Mouse (Mus musculus) layer of hippocampus, postnatal 25 days (tissue): ENCODE data around the gene Fam184b. TPM values are rescaled to one million over a fixed set of nuclear protein-coding genes. Genes with fewer than 3 reads are reported as not detected.

Experiments used
- DNase-seq, 2 experiments: peaks; one replicate each; pipeline ENCODE4 v3.0.0; 2022; ENCODE audit warnings: mixed read lengths in 2 of 2, low spot score in 1 of 2; ENCODE audit errors: extremely low spot score in 1 of 2
- total RNA-seq, 2 experiments: library from RNA; stranded (reverse); gene quantifications; 2 replicates each; pipeline ENCODE4 v1.2.3; 2021

The Fam184b gene
- total RNA-seq, 2 experiments from 2014 or later, result 6.1 to 9.2 TPM

DNA sequence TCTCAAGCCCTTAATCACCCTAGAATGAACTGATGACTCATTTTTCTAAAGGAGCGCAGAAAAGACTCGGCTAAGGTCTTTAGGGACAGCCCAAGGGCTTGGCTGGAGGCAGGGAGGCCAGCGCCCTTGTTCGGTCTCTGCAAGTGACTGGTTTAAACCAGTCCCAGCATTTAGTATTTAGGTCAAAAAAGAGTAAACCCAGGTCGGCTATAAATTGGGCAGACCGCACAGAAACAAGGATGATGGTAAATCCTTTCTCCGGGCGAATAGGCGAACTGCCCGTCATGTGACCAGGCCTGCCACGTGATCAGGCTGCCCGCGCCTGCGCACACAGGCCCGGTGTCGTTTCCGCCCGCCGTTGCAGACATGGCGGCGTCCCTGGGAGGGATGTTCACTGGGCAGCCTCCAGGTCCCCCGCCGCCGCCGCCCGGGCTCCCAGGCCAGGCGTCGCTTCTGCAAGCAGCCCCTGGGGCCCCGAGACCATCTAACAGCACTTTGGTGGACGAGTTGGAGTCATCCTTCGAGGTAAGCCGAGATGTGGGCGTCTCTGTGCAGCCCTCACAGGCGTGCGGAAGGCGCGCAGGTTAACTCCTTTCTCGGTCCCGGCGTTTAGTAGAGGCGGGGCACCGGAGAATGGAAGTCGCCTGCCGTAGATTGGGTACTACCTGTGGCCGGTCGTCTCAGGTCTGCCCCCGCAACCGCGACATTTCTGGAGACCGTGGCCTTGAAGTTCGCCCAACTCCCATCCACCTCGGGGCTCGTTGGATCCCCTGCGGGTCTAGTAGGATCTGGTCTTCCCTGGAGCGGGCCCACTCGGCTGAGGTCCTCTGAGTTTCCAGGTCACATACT lies 119.2 kb downstream of the Fam184b start, which contains the start of gene Med28:
Med28 (plus strand) TSS at position 270 of the 849 bp plus-strand sequence.
- DNase-seq, result peak; percentile 89 to 90

DNA sequence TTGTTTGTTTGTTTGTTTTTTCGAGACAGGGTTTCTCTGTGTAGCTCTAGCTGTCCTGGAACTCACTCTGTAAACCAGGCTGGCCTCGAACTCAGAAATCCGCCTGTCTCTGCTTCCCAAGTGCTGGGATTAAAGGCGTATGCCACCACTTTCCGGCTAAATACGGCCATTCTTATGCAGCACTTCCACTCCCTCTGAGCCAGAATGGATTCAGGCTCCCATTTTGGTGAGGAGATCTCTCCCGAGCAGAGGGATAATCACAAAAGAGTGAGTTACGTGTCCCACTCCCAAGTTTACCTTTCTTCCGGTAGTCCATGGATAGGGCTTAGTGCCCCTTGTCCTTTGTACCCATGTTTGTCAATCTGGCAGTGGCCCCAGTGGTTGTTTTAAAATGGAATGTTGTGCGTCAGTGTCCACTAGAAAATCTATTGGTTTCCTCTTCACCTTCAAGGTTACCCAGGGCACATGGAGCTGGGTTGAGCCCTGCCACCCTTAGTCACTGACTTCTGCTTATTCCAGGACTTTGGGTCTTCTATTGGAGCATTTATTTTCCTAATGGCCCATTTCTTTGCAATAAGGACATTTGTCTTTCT lies 124.2 kb downstream of the Fam184b start:
- DNase-seq, result no peak

DNA sequence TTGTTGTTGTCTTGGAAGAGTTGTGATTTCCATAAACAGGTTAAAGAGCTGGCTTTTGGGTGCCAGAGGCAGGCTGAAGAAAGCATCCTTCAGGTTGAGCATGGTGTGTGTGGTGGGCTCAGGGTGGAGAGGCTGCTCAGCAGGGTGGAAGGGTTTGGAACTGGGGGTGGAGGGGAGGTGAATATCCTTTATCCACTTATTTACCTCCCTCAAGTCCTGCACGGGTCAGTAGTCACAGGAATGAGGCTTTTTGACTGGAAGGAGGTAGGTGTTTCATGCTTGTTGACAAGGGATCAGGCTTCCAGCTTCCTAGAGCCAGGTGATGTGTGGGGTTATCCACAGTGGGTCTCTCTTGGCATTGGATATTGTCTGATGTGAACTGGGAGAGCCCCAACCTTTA lies 124.8 kb downstream of the Fam184b start:
- no peak for DNase-seq

DNA sequence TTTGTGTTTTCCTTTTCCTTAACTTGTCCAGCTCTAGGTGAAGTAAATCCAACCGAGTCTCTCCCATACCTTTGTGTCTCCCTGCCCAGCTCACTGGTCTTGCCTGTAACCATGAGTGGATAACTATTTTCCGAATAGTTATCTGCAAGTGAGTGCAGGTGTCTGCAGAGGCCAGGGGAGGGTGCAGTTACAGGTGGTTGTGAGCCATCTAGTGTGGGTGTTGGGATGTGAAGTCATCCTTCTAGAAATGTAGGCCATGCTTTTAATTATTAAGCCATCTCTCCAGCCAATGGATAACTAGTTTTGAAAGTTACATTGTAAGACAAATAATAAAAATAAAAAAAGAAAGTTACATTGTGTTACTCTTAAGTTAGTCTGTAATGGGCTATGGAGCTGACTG lies 125.9 kb downstream of the Fam184b start:
- no peak for DNase-seq

DNA sequence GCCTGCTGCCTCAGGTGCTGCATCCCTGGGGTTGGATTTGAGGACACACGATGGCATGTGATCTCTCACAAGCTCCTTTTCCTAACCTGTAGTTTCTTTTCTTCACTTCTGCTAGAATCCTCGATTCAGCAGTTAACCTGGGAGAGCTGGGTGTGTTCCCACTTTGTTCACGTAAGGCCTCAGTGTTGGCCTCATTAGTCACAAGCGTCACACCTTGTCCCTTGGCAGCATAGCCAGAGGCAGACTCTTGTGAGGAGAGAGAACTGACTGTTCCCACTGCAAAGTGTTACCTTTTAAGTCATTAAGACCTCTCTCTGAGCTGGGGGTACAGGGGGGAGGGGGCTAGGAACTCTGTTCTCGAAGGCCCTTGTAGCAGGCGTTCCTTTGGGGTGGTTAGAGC lies 126.5 kb downstream of the Fam184b start:
- DNase-seq, result no peak

DNA sequence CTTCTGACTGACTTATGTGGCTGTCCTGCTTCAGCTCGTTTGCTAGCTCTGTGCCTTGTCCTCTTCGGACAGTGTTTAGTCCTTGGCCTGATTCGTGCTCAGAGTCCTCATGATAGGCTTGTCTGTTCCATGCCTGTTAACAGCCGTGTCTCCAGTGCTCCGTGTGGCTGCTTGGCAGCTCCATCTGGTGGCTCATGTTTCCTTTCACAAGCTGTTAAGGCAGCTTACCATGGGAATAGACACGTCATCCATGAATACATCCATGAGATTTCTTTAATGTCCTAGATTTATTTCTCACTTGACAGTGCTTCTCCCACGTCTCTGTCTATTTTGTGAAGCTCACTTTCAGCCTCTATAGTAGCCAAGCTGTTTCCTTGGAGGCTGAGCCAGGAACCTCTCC lies 129.3 kb downstream of the Fam184b start:
- no peak for DNase-seq

DNA sequence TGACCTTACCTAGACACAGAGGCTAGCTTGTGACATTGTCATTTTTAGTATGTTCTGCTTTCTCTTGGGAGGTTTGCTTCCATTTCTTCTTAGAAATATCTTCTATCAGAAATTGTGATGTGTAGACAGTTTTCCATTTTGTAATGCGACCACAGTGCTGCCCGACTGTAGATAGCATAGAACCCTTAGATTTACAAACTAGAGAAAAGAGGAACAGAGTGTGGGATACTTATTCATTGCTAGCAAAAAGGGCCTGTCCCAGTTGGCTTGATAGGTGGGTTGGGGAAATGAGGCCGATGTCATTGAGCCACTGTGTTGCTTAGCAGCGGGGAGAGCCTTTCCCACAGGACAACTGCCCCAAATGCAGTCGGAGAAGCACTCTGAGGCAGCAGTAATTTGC lies 141.8 kb downstream of the Fam184b start:
- no peak for DNase-seq

DNA sequence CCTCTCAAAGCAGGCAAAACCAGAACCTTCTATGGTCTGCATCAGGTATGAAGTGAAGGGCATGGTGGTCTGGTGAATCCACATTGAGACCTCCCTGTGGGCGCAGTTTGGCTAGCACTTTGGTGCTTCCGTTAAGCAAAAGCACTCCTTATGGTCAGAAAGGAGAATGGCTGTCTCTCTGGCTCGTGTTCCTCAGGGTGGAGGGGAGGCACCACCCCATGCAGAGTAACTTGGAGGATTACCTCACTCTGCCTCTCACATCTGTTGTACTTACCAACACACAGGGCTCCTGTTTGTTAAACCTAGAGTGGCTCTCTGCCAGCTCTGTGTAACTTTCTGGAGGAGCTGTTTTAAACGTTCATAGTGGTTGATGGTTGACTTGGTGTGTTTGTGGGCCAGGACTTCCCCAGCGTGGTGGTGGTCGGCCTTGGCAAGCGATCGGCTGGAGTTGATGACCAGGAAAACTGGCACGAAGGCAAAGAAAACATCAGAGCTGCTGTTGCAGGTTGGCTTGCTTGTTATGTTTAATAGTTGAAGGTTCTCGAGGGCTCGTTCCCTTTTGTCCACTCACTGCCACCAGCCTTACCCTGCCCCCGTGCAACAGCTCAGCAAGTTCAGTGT lies 142.4 kb downstream of the Fam184b start:
- DNase-seq, result no peak

DNA sequence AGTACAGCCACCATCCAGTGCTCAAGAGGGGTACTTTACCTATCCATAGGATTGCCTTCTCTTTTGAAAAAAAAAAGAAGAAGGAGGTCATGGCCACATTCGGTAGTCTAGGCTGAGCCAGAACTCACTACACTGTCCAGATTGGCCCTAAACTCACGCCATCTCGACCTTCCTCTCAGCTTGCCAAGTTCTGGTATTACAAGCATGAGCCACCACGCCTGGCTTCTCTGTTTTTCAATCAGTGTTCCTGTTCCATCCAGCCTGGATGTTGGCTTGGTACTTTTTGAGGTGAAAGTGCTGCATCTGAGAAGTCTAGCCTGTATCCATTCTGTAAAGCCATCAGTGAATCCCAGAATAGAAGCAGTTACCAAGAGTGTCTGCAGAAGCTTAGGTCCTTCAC lies 142.9 kb downstream of the Fam184b start:
- DNase-seq, result no peak

DNA sequence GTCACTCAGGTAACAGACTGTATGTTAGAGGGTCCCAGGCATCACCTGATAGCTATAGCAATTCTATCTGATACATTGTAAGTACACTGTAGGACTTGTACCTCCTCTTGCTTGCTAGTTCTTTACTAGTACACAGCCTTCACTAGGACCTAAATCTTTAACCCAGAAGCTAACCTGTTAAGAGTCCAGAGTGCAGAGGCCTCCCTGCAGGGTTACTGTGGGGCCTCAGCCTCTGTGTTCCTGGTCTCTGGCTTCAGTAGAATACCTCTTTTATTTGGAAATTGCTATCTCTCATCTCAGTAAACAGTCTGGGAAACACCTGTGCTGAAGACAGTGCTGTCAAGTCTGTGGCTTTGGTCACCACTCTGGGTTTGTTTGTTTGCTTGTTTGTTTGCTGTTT lies 143.4 kb downstream of the Fam184b start:
- DNase-seq, result no peak

DNA sequence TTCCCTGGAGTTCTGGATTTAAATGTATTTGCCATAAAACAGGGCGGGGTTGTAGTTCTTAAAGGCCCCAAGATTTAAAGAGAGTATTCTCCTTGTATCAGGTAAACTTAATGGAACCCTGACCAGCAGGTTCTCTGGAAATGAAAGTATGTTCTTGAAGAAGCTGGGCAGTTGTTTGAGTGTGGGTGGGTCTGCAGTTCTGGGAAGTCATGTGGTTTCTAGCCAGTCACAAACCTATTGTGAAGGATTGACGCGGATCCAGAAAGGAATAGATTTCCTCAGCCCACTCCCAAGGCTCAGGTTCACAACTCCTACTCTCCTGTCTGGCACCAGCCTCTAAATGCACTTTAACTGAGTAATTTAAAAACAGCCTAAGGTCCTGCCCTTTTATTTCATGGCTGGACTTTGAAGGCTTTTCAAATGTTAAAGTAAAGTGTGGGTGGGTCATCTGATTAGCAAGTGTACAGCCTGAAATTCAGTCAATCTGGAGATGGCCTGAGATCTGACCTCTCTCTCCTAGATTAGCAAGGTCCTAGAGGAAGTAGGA lies 143.9 kb downstream of the Fam184b start:
- no peak for DNase-seq

DNA sequence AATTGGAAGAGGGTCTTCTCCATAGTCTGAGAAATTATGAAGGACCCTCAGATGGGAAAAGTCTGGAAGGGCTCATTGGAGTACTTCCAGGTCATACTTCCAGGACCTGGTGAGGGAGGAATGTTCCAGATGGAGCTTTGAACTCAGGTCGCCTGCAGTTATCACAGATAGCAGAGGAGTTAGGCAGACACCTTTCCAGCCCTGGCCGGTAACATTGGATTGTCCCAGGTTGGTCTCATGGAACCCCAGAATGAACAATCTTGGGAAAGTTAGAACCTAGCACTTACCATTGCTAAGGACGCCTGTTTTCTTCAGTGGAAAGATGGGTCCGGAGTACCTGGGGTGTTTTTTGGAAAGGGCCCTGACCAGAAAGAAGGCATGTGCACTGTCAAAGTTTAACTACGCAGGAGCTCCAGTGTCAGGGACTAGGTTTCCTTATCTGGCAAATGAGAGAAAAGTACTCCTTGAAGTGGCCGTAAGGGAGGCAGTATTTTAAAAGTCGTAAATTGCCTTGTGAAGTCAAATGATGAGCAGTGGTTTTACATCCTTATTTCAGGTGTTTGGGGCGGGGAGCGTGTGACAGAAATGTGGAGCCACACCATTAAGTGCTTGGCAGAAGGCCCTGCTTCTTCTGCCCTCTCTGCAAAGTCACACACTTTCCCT lies 145.2 kb downstream of the Fam184b start:
- DNase-seq, result no peak

DNA sequence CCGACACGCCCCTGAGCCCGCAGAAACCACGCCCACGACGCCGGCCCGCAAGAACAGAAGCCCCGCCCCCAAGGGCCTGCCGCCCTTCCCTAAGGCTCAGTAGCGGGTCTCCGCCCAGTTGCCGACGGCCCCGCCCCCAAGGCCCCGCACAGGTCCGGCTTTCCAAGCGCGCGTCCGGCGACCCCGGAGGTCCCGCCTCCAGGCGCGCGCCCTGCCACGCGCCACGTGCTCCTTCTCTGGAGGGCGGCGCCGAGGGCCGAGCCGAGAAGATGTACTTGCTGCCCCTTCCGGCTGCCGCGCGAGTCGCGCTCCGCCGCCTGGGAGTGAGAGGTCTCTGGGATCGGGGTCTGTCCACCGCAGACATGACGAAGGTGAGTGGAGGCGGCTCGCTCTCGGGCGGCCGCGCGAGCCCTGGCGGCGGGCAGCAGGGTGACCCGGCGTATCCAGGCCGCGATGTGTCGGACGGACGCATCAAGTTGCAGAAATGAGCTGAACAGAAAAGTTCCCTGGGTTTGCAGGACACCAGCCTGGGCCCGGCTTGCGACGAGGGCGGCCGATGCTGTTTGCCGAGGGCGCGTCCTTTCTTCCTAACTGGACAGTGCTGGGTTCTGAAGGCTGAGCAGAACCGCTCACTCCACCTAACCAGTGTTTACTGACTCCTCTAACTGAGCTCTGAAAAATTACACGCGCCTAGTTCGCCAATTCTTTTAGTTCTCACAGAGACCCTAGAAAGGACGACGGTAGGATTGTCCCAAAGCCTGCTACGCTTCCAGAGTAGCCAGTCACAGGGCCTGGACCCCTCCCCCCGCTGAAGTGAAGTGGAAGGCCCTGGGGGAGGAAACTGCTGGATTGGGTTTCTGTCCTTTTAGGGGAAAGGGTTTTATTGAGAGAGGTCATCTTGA lies 146.0 kb downstream of the Fam184b start, which contains the start of gene Lap3:
Lap3 (plus strand) TSS at position 184 of the 902 bp plus-strand sequence.
- DNase-seq, result peak; percentile 93 to 94

DNA sequence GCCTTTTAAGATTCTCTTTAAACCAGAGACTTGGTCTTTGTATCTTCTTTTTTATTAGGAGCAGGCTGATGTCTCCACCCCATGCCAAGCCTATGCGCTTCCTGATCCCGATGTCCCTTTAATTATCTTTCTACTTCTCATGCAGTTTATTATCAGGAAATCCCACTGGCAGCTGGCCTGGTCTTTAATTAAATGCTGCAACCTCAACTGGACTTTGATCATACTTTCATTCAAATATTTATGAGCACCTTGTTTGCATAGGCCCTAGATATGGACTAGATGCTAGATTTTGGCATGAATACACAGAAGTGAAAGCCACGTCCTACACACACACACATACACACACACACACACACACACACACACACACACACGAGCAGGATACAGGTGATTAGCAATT lies 147.6 kb downstream of the Fam184b start:
- DNase-seq, result no peak

DNA sequence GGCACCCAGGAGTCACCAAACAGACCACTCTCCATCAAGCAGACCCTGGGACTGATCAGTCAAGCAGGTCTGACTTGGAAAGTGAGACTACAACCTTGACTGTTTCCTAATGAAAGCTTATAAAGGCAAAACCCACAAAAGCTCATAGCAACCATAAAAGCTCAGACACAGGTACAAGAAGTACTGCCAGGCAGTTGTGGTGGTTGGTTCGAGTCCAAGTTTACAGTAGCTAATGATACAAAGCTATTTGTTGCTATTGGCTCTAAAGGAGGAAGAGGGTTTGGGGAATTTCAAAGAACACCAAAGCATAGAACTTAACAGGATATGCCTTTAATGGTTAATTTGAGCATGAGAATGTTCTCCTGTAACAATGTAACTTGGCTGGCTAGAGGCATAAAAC lies 155.8 kb downstream of the Fam184b start:
- DNase-seq, result no peak

DNA sequence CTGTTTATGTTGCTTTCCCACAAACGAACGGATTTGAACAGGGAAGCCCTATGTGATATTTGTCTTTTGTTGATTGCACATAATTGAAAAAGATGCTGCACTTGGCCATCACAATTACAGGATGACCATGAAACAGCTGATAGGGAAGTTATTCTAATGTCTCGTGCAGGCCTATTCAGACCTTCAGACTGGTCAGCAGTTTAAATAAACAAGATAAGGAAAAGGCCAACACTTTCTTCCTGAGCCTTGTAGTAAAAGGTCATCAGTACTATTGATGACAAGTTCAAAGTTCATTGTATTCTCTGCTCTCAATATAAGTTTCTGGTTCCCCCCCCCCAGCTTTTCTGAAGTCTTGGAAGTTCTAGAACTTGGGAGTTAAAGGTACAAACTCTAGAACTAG lies 156.8 kb downstream of the Fam184b start:
- DNase-seq, result no peak

DNA sequence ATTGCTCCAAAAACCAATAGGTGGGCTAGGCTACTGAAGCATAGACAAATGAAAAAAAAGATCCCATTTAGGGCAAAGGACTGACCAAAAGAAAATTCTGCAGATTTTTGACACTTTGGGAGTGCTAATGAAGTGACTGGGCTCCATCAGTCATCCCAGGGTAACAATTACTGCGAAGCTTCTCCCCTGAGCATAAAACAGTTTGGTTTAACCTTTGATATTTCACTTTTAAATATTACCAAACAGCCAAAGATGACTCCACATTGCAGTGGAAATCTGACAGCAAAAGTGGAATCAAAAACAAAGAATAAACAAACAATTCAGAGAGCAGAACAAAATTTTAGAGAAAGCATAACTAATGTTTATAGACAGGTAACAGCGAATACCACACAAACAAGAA lies 158.3 kb downstream of the Fam184b start:
- DNase-seq, result no peak

DNA sequence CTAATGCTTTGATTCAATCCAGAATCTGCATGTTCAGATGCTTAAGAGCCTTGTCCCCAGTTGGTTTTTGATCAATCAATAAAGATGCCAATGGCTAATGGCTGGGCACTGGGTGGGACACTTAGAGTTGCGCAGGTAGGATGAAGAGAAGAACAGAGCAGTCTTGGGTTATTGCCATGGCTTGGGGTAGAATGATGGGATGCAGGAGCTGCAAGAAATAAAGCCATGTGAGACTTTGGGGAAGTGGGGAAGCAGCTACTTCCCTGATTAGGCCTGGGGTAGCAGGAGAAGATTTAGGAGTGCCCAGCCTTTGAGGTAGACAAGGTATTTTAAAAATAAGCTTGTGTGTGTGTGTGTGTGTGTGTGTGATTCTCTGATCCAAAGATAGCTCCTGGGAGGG lies 159.3 kb downstream of the Fam184b start:
- no peak for DNase-seq
